Mouse (Mus musculus): ENCODE data around the gene Cd52. TPM values are rescaled to one million over a fixed set of nuclear protein-coding genes. Genes with fewer than 3 reads are reported as not detected.

Gene Cd52
- polyA plus RNA-seq, 1 experiment from 2014 or later: 7.7 TPM

- 53% methylated on average over 14 of the region's 14 CpGs for WGBS
- H3K4me2 ChIP-seq: no peak overlapping the region
- no peak for ATAC-seq (ENCODE audit: extremely low read depth, insufficient number of reproducible peaks, low FRiP score, low TSS enrichment)
Observed at GRCm38 (mm10) chr4:134118126-134118800, 23.4 kb upstream of the Cd52 start.

GRCm38 (mm10) chr4:134117012-134117411 lies 22.1 kb upstream of the Cd52 start:
- H3K27ac ChIP-seq (replicated peaks): no peak overlapping the region
- H3K4me1 ChIP-seq: peaks cover 24% of the 10 kb centered on the region
- ATAC-seq (ENCODE audit: extremely low read depth, insufficient number of reproducible peaks, low FRiP score, low TSS enrichment): no peak
- H3K36me3 ChIP-seq: no peaks in the 10 kb centered on the region
- H3K27me3 ChIP-seq (replicated peaks): no peaks in the 10 kb centered on the region
- 59% methylated on average over 8 of the region's 8 CpGs for WGBS
- no peak overlapping the region for H3K9ac ChIP-seq
- H3K4me3 ChIP-seq: no peak overlapping the region
- H3K9me3 ChIP-seq: no peaks in the 10 kb centered on the region
- H3K4me2 ChIP-seq: no peak overlapping the region

More at GRCm38 (mm10) chr4:134118126-134118800, 23.4 kb upstream of the Cd52 start:
- Histone ChIP-seq H3K27ac (replicated peaks) (no peak overlapping the region), H3K27me3 (replicated peaks) (no peaks in the 10 kb centered on the region), H3K4me3 (no peak overlapping the region), H3K36me3 (no peaks in the 10 kb centered on the region), H3K9ac (0 out of 2 replicates have a peak overlapping the region, but pooled peaks have one; percentile 1), H3K9me3 (no peaks in the 10 kb centered on the region), H3K4me1 (peaks cover 16% of the 10 kb centered on the region)

DNA sequence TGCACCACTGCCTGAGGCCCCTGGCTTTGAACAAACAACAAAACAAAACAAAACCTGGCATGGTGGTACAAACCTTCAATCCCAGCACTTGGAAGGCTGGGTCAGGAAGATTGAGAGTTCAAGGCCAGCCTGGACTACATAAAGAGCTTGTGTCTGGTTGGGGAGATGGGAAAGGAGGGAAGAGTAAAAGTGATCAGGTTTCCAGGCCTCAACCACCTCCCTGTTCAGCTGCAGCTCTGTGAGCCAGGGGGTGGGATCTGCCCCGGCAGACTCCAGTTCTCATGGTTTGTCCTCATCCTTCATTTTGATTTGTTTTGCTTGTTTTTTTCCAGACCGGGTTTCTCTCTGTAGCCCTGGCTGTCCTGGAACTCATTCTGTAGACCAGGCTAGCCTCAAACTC lies 21.6 kb upstream of the Cd52 start:
- Histone ChIP-seq H3K9ac (no peak overlapping the region), H3K27me3 (replicated peaks) (no peaks in the 10 kb centered on the region), H3K36me3 (no peaks in the 10 kb centered on the region), H3K9me3 (no peaks in the 10 kb centered on the region), H3K4me2 (no peak overlapping the region), H3K4me1 (peaks cover 22% of the 10 kb centered on the region), H3K27ac (replicated peaks) (no peak overlapping the region), H3K4me3 (no peak overlapping the region)
- WGBS: 86% methylated on average over 2 of the region's 2 CpGs
- no peak for ATAC-seq (ENCODE audit: extremely low read depth, insufficient number of reproducible peaks, low FRiP score, low TSS enrichment)

DNA sequence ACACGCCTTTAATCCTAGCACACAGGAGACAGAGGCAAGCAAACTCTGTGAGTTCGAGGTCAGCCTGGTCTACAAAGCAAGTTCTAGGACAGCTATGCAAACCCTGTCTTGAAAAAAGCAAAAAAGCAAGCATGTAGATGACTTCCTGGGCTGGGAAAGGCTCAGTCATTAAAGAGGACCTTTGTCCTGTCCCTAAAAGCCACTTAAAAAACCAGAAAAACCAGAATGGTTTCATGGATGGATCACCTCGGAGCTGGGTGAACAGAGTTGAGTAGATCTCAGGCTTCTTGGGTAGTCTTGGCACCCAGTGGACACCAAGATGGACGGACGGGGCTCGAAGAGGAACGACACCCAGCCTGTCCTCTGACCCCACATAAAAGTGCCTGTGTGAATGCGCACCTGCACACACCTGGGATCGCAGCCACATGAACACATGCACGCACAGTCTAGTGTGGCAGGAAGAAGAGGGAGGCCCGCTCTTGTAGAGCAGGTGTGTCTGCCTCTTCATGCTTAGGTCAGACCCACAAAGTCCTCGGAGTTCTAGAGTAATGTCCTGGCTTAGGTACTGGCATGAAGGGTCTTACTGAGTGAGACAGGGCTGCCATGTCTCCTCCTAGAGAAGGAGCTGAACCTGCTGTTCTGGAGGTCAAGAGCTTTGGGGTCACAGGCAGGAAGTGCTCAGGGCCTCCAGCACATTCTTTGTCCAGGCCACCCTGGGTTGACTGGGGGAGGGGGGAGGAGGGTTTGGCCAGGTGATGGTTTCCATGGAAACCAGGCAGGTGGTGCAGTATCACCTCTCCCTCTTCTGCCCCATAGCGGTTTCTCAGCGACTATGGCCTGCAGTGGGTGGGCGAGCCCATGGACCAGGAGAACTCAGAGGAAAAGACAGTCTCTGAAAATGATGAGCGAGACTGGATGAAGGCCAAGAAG lies 20.6 kb upstream of the Cd52 start:
- 83% methylated on average over 16 of the region's 16 CpGs for WGBS
- ATAC-seq (ENCODE audit: extremely low read depth, insufficient number of reproducible peaks, low FRiP score, low TSS enrichment): no peak

DNA sequence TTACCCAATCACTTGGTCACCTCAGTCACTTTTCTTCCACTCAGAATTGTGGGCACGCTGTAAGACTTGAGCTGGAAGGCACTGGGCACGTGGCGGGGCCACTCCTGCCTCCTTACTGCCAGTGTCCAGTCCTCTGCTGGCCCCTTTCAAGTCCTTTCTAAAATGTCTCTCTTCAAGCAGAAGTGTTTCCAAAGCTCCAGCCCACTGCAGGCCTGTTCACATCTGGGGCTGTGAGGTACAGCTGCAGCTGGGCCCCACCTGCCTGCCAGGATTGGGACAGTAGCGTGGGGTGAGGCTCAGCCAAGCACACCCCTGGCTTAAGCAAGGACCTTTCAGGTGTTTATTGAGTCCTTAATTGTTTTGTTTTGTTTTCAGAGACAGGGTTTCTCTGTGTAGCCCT lies 19.2 kb upstream of the Cd52 start:
- no peak for ATAC-seq (ENCODE audit: extremely low read depth, insufficient number of reproducible peaks, low FRiP score, low TSS enrichment)
- no peaks in the 10 kb centered on the region for H3K36me3 ChIP-seq
- no peak overlapping the region for H3K4me2 ChIP-seq
- no peak overlapping the region for H3K4me3 ChIP-seq
- WGBS: 91% methylated on average over 4 of the region's 4 CpGs
- H3K9ac ChIP-seq: no peak overlapping the region
- no peak overlapping the region for H3K27ac ChIP-seq (replicated peaks)
- no peaks in the 10 kb centered on the region for H3K27me3 ChIP-seq (replicated peaks)
- H3K4me1 ChIP-seq: peaks cover 34% of the 10 kb centered on the region
- no peaks in the 10 kb centered on the region for H3K9me3 ChIP-seq

More for the DNA sequence above, 20.6 kb upstream of the Cd52 start:
- Histone ChIP-seq H3K27me3 (replicated peaks) (no peaks in the 10 kb centered on the region), H3K27ac (replicated peaks) (no peak overlapping the region), H3K9me3 (no peaks in the 10 kb centered on the region), H3K4me2 (no peak overlapping the region), H3K36me3 (no peaks in the 10 kb centered on the region), H3K4me1 (peaks cover 23% of the 10 kb centered on the region), H3K9ac (no peak overlapping the region), H3K4me3 (no peak overlapping the region)

GRCm38 (mm10) chr4:134113356-134113994 lies 18.6 kb upstream of the Cd52 start:
- H3K4me3 ChIP-seq: no peak overlapping the region
- no peak overlapping the region for H3K27ac ChIP-seq (replicated peaks)
- WGBS: 55% methylated on average over 10 of the region's 10 CpGs
- H3K4me2 ChIP-seq: no peak overlapping the region
- H3K27me3 ChIP-seq (replicated peaks): no peaks in the 10 kb centered on the region
- H3K9me3 ChIP-seq: no peaks in the 10 kb centered on the region
- no peak overlapping the region for H3K9ac ChIP-seq
- no peak for ATAC-seq (ENCODE audit: extremely low read depth, insufficient number of reproducible peaks, low FRiP score, low TSS enrichment)
- peaks cover 32% of the 10 kb centered on the region for H3K4me1 ChIP-seq
- no peaks in the 10 kb centered on the region for H3K36me3 ChIP-seq

DNA sequence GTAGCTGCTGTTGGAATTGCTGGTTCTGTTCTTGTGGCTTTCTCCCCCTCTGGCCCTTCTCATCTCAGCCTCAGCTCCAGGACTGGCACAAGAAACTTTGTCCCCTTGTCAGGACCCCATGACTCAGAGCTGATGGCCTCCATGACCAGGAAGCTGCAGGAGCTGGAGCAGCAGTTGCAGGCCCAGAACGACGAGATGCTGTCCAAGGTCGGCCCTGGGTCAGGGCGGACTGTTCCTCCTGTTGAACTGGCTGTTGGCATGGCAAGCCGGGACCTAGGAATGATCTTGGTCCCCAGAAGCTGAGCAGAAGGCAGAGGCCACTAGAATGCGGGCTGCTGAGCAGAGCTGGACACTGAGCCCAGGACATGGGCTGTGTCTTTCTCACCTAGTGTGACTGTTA lies 17.5 kb upstream of the Cd52 start:
- no peak overlapping the region for H3K4me2 ChIP-seq

GRCm38 (mm10) chr4:134110653-134111052 lies 15.8 kb upstream of the Cd52 start:
- WGBS: 37% methylated on average over 3 of the region's 3 CpGs

More for the DNA sequence above, 17.5 kb upstream of the Cd52 start:
- ATAC-seq (ENCODE audit: extremely low read depth, insufficient number of reproducible peaks, low FRiP score, low TSS enrichment): no peak
- peaks cover 26% of the 10 kb centered on the region for H3K4me1 ChIP-seq
- H3K27ac ChIP-seq (replicated peaks): no peak overlapping the region
- peak overlapping the region; percentile 44 for H3K9ac ChIP-seq
- no peaks in the 10 kb centered on the region for H3K36me3 ChIP-seq
- WGBS: 47% methylated on average over 6 of the region's 6 CpGs
- no peaks in the 10 kb centered on the region for H3K9me3 ChIP-seq
- H3K27me3 ChIP-seq (replicated peaks): no peaks in the 10 kb centered on the region; the same call in 1 of the 2 replicates
- no peak overlapping the region for H3K4me3 ChIP-seq

DNA sequence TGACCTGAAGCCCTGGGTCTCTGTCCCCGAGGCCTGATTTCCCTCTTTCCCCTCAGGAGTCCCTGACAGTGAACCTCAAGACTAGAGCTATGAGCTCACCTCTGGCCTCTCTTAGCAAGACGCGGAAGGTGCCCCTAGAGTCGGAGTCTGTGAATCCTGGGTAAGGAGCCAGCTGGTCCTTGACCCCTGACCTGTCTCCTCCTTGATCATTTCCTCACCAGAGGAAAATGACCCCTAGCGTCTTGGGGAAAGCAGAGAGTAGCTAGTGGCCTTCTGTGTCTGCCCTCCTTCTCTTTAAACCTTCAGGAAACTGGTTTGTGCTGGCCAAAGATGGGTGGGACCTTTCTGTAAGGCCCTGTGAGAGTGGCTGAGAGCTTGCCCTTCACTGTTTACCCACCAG lies 13.3 kb upstream of the Cd52 start:
- no peak for ATAC-seq (ENCODE audit: extremely low read depth, insufficient number of reproducible peaks, low FRiP score, low TSS enrichment)
- Histone ChIP-seq H3K27ac (replicated peaks) (no peak overlapping the region), H3K4me3 (no peak overlapping the region), H3K4me2 (no peak overlapping the region), H3K36me3 (no peaks in the 10 kb centered on the region), H3K27me3 (replicated peaks) (no peaks in the 10 kb centered on the region; the same call in 1 of the 2 replicates), H3K9me3 (no peaks in the 10 kb centered on the region), H3K9ac (no peak overlapping the region), H3K4me1 (peaks cover 21% of the 10 kb centered on the region)
- WGBS: 46% methylated on average over 5 of the region's 5 CpGs

More at GRCm38 (mm10) chr4:134110653-134111052, 15.8 kb upstream of the Cd52 start:
- no peak for ATAC-seq (ENCODE audit: extremely low read depth, insufficient number of reproducible peaks, low FRiP score, low TSS enrichment)
- Histone ChIP-seq H3K36me3 (no peaks in the 10 kb centered on the region), H3K27me3 (replicated peaks) (no peaks in the 10 kb centered on the region; the same call in 1 of the 2 replicates), H3K4me2 (no peak overlapping the region), H3K4me1 (peaks cover 26% of the 10 kb centered on the region), H3K9me3 (no peaks in the 10 kb centered on the region), H3K4me3 (no peak overlapping the region), H3K27ac (replicated peaks) (no peak overlapping the region), H3K9ac (no peak overlapping the region)

DNA sequence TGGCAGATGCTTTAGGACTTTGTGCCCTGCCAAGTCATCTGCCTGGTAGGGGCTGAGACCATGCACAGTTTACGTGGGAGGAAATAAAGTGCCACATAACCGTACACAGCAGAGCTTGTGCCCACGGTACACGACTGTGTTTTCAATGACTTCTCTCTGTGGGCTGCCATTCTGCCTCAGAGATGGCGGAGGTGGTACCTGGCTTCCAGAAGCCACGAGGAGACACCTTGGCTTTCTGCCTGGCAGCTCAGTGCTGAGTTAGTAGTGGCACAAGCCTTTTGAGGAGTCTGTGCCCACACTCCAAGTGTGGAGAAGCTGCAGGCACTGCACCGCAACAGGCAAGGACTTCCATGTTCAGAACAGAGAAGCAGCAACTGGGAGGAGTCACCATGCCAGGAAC lies 12.8 kb upstream of the Cd52 start:
- H3K9me3 ChIP-seq: no peaks in the 10 kb centered on the region
- H3K27me3 ChIP-seq (replicated peaks): no peaks in the 10 kb centered on the region; the same call in 1 of the 2 replicates
- H3K9ac ChIP-seq: no peak overlapping the region
- peaks cover 24% of the 10 kb centered on the region for H3K4me1 ChIP-seq
- no peak overlapping the region for H3K4me2 ChIP-seq
- WGBS: 80% methylated on average over 7 of the region's 7 CpGs
- H3K36me3 ChIP-seq: no peaks in the 10 kb centered on the region
- no peak overlapping the region for H3K4me3 ChIP-seq
- ATAC-seq (ENCODE audit: extremely low read depth, insufficient number of reproducible peaks, low FRiP score, low TSS enrichment): no peak
- no peak overlapping the region for H3K27ac ChIP-seq (replicated peaks)

DNA sequence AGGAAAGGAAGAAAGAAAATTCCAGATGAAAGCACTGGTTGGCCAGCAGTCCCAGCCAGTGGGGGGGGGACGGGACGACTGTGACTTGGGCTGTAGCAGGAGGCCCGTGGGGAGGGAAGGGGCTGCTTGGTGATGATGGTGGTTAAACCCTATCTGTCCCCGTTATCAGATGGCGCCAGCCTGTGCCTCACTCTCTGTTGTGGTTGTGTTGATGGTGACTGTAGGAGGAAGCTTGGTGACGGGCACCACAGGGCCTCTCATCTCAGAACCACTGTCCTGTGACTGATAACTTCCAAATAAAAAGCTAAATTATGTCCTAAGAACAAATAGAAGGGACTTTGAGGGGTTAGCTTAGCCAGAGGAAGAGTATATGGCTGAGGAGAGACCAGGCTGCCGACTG lies 11.2 kb upstream of the Cd52 start:
- Histone ChIP-seq H3K27ac (replicated peaks) (no peak overlapping the region), H3K4me3 (no peak overlapping the region), H3K4me2 (no peak overlapping the region), H3K9me3 (no peaks in the 10 kb centered on the region), H3K9ac (no peak overlapping the region), H3K4me1 (peaks cover 21% of the 10 kb centered on the region), H3K36me3 (no peaks in the 10 kb centered on the region), H3K27me3 (replicated peaks) (no peaks in the 10 kb centered on the region; the same call in 1 of the 2 replicates)
- ATAC-seq (ENCODE audit: extremely low read depth, insufficient number of reproducible peaks, low FRiP score, low TSS enrichment): no peak
- WGBS: 50% methylated on average over 7 of the region's 7 CpGs
